Mouse (Mus musculus): ENCODE measurements around the gene Zbtb2. TPM values are rescaled to one million over a fixed set of nuclear protein-coding genes. Genes with fewer than 3 reads are reported as not detected.

The Zbtb2 gene
- polyA plus RNA-seq (2014; fragmentation: Illumina TruSeq; extraction: RNeasy Lipid Tissue Mini Kit (QIAGEN cat#74804); ENCODE audit: low read depth, low replicate concordance), result 20.2 TPM

DNA sequence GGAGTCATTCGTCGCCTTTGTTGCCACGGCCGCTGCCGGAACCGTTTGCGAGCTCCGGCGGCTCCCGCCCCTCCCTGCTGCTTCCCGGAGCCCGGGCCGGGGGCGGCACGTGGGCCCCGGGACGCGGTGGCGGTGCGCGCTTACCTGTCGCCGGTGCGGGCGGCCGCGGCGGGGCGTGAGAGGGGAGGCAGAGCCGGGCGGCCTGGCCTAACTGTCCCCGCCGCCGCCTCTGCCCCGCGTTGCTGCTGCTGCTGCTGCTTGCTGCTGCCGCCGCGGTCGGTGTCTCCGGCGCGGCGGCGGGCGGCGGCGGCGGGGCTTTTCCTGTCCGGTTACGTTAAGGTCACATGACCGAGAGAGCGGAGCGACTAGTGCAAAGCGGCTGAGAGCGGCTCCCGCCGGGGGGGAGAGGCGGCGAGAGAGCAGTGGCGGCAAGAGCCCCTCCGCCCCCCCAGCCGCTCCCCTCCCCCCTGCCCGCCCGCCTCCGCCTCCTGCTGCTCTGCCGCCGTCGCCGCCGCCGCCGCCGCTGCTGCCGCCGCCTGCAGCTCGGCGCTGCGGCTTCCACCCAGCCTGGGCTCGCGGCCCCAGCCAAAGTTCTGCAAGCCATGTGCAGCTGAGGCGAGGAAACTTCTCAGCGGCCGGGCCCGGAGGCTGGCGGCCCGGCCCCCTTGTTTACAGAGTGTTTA lies at the start of gene Zbtb2:
TSS of gene Zbtb2 (minus strand) at position 408 of the 683 bp plus-strand sequence.

DNA sequence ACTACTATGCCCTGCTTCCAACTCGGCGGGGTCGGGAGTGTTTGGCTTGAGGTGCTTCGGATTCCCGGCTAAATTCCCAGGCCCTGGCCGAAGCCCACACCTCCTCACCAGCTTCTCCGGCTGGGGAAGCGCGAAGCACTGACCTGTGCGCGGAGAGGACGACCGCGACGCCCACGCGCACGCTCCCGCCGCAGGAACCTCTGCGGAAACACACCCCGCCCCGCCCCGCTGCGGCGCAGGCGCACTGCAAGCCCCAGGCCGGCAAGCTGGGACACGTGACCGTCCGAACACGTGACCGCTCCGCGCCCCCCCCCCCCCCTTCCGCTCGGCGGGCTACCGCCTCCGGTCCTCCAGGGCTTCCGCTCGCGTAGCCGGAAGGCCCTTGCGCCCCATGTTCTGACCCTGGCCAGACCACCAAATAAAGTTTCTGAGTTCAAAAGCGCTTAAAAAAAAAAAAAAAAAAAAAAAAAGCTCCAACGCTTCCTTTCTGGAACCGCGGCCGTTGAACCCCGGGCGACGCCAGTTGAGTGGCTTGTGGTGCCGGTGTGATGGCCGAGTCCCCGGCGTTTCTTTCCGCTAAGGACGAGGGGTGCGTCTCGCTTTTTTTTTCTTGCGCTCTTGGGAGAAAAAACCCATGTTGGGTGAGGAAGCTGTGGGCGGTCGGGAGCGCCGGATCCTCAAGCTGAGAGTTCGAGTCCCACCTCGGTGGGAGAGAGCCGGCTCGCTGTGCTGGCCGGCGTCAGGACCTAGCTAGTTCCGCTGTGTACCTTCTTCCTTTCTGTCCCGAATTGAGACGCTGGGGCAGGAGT lies 44.4 kb upstream of the Zbtb2 start, which contains the start of the genes Rmnd1 and Armt1:
TSS of gene Rmnd1 (minus strand) at position 266 of the 809 bp plus-strand sequence.
TSS of gene Armt1 (plus strand) at position 345 of the 809 bp plus-strand sequence.

Other genes with a start within 250 kb of the Zbtb2 start
- 10.3 TPM for gene Akap12, start 121.7 kb downstream of the Zbtb2 start, polyA plus RNA-seq (2014; fragmentation: Illumina TruSeq; extraction: RNeasy Lipid Tissue Mini Kit (QIAGEN cat#74804); ENCODE audit: low read depth, low replicate concordance)
- 75.6 TPM for gene Rmnd1, start 44.3 kb upstream of the Zbtb2 start, polyA plus RNA-seq (2014; fragmentation: Illumina TruSeq; extraction: RNeasy Lipid Tissue Mini Kit (QIAGEN cat#74804); ENCODE audit: low read depth, low replicate concordance)
- 47.6 TPM for gene Armt1, start 44.4 kb upstream of the Zbtb2 start, polyA plus RNA-seq (2014; fragmentation: Illumina TruSeq; extraction: RNeasy Lipid Tissue Mini Kit (QIAGEN cat#74804); ENCODE audit: low read depth, low replicate concordance)
- 0.17 TPM for gene Ccdc170, start 94.4 kb upstream of the Zbtb2 start, polyA plus RNA-seq (2014; fragmentation: Illumina TruSeq; extraction: RNeasy Lipid Tissue Mini Kit (QIAGEN cat#74804); ENCODE audit: low read depth, low replicate concordance)
- 16.6 TPM for gene Esr1, start 223.5 kb upstream of the Zbtb2 start, polyA plus RNA-seq (2014; fragmentation: Illumina TruSeq; extraction: RNeasy Lipid Tissue Mini Kit (QIAGEN cat#74804); ENCODE audit: low read depth, low replicate concordance)